Mouse (Mus musculus): ENCODE data around the gene Cct2.
"Not testable (repeated sequence)": the region's sequence is repeated elsewhere in the genome, so short reads cannot be mapped to it uniquely, and the experiment has no call there.

The Cct2 gene

DNA sequence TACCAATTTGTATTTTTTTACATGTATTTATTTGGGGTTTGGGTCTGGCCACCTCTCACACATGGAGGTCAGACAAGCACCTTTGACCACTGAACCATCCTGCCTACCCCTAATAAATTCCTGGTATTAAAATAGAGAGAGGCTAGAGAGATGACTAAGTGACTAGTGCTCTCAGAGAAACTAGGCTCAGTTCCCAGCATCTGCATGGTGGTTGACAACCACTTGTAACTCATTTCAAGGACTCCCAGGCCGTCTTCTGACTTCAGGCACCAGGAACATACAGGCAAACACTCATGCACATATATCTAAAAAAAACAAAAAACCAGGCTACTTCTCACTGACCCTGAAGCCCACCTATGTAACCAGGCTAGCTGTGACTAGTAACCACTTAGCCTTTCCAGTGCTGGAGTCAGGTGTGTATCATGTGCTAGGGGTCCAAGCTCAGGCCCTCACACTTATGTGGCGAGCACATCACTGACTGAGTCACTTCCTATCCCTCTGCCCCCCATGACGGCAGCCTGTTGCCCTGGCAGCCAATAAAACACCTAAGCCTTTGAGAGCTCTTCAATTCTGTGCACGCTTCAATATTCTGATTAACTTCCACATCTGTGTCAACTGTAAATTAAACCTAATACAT, 13.5 kb downstream of the Cct2 start:
- no peak for DNase-seq

GRCm38 (mm10) chr10:117049253-117049652, 14.4 kb downstream of the Cct2 start:
- DNase-seq: no peak

DNA sequence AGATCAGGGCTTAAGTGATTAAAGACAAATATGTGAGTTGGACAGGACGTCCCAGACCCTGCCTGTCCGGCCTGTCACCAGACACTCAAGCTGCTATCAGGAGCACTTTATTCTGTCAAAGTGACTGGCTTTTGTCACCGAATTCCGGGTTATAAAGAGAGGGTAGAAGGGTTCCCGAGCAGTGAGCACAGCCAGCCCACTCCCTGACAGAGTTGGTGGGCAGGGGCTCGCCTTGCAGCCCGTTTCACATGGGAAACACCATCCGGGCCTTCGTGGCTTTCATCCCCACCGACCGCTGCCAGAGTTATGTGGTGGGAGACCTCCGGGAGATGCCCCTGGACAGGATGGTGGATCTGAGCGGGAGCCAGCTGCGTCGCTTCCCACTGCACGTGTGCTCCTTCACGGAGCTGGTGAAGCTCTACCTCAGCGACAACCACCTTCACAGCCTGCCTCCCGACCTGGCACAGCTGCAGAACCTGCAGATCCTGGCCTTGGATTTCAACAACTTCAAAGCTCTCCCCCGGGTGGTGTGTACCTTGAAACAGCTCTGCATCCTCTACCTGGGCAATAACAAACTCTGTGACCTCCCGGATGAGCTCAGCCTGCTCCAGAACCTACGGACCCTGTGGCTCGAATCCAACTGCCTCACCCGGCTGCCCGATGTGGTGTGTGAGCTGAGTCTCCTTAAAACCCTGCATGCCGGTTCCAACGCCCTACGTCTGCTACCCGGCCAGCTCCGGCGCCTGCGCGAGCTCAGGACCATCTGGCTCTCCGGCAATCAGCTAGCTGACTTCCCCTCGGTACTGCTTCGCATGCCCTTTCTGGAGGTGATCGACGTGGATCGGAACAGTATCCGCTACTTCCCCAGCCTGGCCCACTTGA, 18.2 kb downstream of the Cct2 start, which contains the start of gene Lrrc10:
Gene Lrrc10 (plus strand): TSS at position 167 of the 882 bp plus-strand sequence.
- no peak for DNase-seq

DNA sequence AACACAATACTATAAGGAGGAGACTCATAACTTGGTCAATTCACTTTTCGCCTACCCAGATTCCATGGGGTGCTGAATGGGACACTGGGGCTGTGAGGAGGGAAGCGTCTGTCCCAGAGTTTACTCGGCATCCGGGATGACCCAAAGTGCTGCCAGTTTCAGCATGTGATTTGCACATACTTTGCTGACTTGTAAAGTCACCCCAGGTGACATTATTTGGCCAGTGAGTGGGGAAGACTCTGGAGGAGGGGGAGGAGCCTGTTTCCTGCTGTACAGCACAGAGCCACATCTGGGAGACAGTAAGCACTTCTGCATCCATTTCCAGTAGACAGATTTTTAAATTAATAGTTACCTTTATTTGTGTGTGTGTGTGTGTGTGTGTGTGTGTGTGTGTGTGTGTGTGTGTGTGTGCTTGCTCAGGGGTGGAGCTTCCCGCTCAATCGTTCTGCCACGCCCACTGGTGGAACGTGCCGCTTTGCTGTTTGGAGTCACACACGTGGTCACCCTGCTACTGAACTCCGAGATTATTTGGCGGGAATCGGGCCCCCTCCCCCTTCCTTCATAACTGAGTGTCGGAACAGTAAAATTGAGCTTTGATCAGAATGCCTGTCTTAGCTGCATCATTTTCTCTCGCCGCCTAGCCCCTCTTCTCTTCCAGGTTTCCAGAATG, 20.0 kb downstream of the Cct2 start:
- DNase-seq: not testable (repeated sequence)

- no peak for DNase-seq
Observed at GRCm38 (mm10) chr10:117042295-117042694, 21.3 kb downstream of the Cct2 start.

DNA sequence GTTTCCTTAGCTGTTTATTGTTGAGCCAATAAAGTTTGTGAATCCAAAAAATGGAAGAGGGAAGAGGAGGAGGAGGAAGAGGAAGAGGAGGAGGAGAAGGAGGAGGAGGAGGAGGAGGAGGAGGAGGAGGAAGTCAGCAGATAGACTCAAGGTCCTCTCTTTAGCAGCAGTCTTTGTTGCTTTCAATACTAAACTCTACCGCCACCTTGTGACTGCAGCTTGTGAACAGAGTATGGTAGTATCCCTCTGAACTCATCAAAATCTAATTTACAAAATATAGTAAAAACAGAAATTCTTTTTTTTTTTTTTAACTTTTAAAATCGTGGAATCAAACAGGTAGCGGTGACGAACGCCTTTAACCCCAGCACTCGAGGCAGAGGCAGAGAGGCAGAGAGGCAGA, 23.3 kb downstream of the Cct2 start:
- peak; percentile 39 for DNase-seq

DNA sequence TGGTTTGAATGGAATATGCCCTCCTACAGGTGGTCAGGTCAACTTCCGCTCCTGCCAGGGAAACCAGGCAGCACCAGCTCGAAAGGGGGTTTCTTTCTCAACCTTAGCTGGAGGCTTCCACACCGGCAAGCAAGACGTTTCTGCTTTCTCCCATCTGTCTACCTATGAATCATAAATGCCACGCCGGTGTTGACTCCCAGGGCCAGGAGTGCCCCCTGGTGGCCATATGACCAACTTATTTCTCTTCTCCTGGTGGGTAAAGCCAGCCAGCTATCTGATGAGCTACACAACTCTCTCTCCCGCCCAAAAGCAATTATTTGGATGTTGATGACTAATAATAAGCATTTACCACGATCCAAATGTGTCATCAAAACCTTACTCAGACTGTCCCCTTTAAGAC, 29.8 kb downstream of the Cct2 start:
- DNase-seq: peak; percentile 90

DNA sequence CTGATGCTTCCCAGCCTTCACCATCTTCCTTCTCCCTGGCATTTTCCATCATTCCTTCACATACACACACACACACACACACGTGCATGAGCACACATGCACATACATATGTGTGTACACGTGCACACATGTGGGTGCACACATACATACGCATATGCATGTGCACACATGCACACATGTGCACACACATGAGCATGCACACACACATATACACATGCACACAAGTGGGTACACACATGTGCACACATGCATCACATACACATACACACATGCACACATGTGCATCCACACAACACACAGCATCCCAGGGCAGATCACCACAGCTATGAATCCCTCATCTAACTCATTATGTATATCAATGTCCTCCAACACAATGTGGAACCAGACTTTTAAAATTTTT, 32.5 kb downstream of the Cct2 start:
- DNase-seq: no peak

DNA sequence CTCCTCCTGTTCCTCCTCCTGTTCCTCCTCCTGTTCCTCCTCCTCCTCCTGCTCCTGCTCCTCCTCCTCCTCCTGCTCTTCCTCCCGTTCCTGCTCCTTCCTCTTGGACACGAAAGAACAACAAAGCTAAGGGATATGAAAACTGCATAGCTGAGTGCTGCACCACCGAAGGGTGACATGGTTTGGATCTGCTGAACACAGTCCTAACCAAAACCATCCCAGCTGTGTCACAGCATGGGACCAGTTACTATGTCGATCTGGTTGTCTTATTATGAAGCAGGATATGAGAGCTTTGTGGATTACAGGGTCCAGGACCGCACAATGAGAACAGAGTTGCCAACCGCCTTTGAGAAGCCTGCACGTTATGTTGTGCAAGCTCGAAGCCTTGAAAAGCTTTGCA, 37.4 kb downstream of the Cct2 start:
- DNase-seq: no peak

DNA sequence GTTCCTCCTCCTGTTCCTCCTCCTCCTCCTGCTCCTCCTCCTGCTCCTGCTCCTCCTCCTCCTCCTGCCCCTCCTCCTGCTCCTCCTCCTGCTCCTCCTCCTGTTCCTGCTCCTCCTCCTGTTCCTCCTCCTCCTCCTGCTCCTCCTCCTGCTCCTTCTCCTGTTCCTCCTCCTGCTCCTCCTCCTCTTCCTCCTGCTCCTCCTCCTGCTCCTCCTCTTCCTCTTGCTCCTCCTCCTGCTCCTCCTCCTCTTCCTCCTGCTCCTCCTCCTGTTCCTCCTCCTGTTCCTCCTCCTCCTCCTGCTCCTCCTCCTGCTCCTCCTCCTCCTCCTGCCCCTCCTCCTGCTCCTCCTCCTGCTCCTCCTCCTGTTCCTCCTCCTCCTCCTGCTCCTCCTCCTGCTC, 37.8 kb downstream of the Cct2 start:
- DNase-seq: not testable (repeated sequence)

GRCm38 (mm10) chr10:117023693-117024092, 39.9 kb downstream of the Cct2 start:
- no peak for DNase-seq

DNA sequence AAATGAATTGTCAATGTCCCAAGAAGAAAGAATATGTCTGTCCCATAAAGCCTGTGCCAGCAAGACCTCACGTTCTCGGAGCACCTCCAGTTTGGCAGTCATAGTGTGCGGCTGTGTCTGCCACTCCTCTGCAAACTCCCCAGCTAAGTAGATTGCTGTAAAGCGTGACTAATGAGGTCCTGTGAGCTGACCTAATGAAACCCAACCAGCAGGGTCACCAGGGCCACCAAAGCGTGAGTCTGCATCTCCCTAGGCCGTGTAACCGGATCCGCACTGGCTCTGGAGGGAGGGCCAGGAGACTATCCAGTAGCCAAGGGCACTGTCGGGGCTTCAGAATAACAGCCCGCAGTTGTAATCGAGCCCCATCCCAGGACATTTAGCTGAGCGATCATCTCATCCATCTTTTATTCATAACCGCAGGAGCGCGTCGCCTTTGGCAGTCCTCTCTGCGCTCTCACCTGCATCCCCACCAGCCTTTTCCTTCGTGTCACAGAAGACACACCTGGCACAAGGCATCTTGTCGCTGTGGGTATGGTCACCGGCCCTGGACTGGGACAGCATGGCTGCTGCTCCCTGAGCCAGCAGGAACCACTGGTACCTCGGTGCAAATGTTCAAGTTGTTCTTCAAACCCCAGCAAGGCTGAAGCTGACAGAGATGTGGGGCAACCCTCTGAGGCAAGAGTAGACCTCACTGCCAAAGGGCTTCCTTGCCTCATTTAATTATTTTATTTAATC, 42.4 kb downstream of the Cct2 start:
- DNase-seq: no peak

- no peak for DNase-seq
Observed at GRCm38 (mm10) chr10:117018281-117018840, 45.3 kb downstream of the Cct2 start.

GRCm38 (mm10) chr10:117014565-117014964, 49.0 kb downstream of the Cct2 start:
- DNase-seq: no peak

DNA sequence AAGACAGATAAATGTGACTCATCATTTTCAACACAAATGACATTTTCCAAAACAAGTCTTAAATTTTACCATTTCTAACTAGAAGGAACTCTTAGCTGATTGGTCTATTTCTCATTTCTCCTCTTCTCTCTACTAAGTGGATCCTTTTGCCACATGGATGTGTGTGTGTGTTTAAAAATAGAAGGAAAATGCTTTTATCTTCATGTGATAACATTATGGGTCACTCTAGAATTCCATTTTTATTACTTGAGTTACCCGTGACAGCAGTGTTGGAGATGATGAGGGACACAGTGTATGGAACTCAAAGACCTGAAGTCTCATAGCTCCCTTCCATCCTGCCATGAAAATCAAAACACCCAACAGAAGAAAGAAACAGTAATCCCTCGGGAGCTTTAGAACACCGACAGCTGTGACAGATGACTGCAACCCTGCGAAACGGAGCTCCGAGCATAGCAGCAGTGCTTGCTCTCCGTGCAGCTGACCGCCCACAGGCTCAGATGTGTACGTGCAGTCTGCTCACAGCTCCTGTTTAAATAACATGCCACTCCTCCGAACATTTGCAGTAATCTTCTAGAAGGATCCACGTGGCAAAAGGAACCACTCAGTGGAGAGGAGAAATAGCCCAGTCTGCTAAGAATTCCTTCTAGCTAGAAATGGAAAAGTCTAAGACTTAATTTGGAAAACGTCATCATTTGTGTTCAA, 49.8 kb downstream of the Cct2 start:
- no peak for DNase-seq

GRCm38 (mm10) chr10:117011047-117011446, 52.6 kb downstream of the Cct2 start:
- DNase-seq: no peak

DNA sequence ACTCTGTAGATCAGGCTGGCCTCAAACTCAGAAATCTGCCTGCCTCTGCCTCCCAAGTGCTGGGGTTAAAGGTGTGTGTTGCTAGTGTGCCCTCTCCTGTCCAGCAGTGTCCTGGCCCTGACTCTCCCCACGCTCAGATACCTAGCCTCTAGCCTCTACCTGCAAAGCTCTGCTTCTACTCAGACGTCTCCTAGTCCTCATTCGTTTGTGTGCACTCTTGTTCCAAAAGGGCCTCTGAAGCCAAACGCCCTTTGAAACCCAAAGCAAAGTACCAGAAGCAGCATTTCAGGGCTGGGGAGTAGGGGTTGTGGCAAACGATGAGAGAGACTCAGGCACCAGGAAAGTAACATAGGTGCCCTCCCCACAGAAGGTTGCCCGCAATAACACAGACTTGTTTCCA, 53.9 kb downstream of the Cct2 start:
- no peak for DNase-seq

DNA sequence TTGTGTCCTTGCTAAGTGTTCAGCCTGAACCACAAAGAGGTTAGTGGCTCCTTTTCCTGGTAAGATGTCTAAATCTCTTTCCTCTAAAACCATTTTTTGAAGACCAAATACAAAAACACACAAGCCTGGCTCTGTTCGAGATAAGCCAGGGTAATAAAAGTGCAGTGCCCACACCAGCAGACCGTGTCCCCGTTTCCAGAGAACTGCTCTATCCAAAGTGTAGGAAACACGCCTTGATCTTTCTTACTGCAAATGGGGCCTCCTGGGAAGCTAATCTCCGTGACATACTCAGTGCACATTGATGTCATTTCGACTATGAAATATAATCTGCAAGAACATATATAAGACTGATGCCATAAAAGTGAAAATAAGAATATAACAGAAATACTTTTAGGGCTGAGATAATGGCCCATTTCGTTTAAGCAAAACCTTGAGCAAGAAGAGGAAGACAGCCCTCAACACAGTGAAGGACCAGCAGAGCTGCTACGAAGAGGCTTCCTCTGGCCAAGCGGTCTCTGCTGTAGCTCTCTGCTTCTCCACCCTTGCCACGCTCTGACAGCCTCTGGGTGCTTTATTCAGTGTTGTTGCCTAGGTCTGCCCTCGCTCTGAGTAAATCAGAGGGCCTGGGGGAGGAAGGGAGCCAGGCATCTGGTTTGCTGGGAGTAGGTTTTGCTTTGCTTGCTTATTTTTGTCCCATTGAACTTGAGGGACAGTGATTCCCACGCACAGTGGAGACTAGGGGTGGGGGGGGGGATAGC, 57.7 kb downstream of the Cct2 start:
- no peak for DNase-seq

DNA sequence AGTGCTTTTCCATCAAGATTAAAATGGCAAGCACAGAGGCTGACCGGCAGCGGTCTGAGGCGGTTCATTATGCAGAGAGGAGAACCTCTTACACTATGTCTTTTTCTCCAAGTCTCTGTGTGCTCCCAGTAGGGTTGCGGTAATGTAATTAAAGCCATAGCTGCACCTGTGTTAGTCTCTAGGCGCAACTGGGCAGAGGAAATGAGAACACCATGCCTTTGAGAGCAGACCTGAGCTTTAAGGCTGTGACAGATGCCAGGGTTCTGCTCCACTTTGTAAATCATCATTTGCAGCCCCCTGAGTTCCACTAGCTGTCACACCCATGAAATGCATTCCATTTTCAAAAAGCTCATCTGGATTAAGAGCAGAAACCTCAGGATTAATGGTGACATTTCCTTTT, 58.9 kb downstream of the Cct2 start:
- DNase-seq: no peak
